Mouse (Mus musculus) inflammation-experienced regulatory T-cells, adult 16 weeks (primary cell): ENCODE measurements around the gene Primpol. TPM values are rescaled to one million over a fixed set of nuclear protein-coding genes. Genes with fewer than 3 reads are reported as not detected.

Experiments used
- polyA plus RNA-seq: library from polyadenylated mRNA; unstranded; fragments of 100-300 nt; shearing (Covaris generic); gene quantifications from one replicate; pipeline ENCODE4 v1.2.1, GENCODE M21; 2017

The Primpol gene
- polyA plus RNA-seq, result 38.8 TPM

GRCm38 (mm10) chr8:46616879-46617689 is at the start of gene Primpol, which contains the start of gene Casp3:
Gene Primpol (minus strand): TSS chr8:46617212.
Gene Casp3 (plus strand): TSS chr8:46617291.

GRCm38 (mm10) chr8:46551615-46552440 is 65.2 kb downstream of the Primpol start, which contains the start of gene Cenpu:
Gene Cenpu (plus strand): TSS chr8:46552028.

Other genes starting within 250 kb of the Primpol start
- gene Acsl1, start 146.2 kb downstream of the Primpol start, polyA plus RNA-seq, result 13.2 TPM
- gene Cenpu, start 65.2 kb downstream of the Primpol start, polyA plus RNA-seq, result 5.9 TPM
- gene Casp3, start 79 bp upstream of the Primpol start, polyA plus RNA-seq, result 73.5 TPM
- gene Irf2, start 122.5 kb upstream of the Primpol start, polyA plus RNA-seq, result 201 TPM